Mouse (Mus musculus): ENCODE results near the gene Gng13. TPM values are rescaled to one million over a fixed set of nuclear protein-coding genes. Genes with fewer than 3 reads are reported as not detected.

Gng13 gene
- not detected for polyA plus RNA-seq (2017; shearing (Covaris generic))

DNA sequence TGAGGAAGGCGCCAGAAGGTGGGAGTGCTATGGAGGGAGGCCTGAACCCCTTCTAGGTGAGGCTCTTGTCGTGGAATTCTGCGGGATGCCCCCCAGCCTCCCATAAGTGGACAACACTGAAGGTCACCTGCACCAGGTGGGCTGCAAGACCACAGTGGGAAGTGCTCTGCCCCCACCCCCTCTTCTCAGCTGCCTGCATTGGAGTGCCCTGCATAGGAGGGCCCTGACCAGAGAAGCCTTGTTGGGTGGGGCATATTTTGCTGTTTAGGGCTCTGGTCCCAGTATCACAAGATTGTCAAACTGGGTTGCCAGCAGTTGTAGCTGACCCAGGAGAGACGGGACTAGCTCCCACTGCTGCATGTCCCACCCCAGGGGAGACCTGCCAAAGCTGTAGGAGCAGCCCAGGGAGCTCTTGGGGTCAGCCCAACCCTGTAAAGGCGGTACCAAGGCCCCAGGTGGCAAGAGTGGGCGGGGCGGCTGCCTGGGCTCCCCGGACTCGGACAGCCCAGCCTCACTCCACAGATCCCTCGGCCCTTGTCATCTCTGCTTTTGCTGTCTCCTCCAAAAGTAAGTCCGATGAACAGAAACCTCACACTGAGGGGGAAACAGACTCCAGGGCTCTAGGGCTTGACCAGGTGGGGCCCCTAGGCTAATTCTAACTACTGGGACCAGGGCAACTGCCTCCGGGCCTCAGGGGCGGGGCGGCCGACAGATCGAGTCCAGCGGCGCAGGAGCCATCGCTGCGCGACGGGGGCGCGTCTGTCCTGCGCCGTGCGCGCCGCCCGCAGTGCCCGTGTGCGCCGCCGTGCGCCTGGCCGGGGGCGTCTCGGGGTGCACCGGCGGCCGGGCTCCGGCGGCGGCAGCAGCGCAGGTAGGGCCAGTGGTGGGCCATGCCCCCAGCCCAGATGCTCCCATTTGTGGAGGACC lies at the start of gene Gng13:
Gene Gng13 (plus strand): TSS at position 461 of the 927 bp plus-strand sequence.

DNA sequence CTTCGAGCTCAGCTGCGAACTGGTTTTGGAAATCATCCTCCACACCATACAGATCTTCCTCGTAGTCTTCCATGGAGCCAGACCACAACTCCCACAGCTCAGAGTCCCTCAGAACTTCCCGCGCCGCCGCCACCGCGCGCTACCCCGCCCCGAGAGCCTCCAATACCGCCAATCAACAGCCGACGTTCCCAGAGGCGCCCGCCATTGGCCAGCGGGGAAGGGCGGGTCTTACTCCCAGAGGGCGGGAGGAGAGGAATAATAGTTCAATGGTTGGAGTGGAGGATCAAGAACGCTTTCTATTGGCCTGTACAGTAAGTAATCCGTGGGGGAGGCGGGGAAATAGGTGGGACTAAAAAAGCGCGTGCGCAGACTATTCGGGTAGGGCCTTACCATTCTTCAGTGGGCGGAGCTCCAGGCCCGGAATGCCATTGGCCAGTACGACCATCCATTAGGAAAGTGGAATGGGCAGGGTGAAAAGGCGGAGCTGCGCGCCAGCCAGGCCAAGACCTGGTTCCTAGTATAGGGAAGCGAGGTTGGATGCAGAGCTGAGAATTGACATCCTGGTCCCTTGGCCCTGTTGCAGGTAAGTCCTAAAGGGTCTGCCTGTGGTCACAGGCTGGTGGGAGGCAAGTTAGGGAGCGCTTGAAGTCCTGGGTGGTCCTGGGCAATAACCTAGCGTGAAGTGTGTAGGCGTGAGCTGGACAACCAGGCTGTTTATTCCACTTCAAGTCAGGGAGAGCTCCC lies 10.5 kb downstream of the Gng13 start, which contains the start of the genes Chtf18 and Rpusd1:
Gene Chtf18 (minus strand): TSS at position 155 of the 744 bp plus-strand sequence.
Gene Rpusd1 (plus strand): TSS at position 406 of the 744 bp plus-strand sequence.

DNA sequence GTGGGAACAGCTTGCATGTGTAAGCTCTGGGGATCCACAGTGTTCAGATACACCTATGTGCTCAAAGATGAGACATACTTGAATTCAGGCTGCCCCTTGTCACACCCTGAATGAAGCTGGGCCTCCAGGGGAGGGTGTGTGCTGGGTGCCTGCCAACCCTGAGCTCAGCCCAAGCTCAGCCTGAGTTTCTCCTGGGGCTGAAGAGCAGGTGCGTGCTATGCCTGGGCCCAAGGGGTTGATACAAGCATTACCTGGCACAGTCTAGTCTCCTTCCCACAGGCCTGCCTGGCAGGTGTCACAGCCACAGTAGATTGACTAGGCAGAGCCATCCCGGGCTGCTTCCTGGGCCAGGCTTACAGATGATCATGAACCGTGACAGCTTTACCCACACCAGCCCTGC lies 18.8 kb downstream of the Gng13 start, which contains the start of gene Mslnl:
Gene Mslnl (plus strand): TSS at position 298 of the 400 bp plus-strand sequence.

DNA sequence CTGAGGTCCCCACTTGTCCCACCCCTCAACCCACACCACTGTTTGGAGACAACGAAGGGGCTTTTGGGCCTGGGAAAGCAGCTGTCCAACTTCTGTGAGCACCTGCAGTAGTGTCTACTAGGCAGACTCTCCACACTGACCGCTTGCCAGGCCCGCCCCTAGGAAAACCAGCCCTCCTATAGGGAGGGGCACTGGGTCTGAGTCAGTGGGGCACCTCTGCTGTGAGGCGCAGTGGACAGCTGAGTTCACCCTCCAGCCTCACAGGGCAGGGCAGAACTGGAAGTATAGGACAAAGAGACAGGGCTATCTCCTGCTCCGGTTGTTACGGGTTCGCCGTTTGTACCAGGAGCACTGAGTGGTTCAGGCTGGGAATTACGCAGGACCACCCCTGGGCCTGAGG lies 37.3 kb downstream of the Gng13 start, which contains the start of gene Msln:
Gene Msln (minus strand): TSS at position 138 of the 400 bp plus-strand sequence.

Other genes with a start within 250 kb of the Gng13 start
- gene Sstr5, start 219.9 kb upstream of the Gng13 start, polyA plus RNA-seq (2017; shearing (Covaris generic)) = not detected
- not detected for gene Sox8, start 146.5 kb upstream of the Gng13 start, polyA plus RNA-seq (2017; shearing (Covaris generic))
- gene Lmf1, start 138.1 kb upstream of the Gng13 start, polyA plus RNA-seq (2017; shearing (Covaris generic)) = 27.7 TPM
- 7.4 TPM for gene Chtf18, start 10.2 kb downstream of the Gng13 start, polyA plus RNA-seq (2017; shearing (Covaris generic))
- 18.0 TPM for gene Rpusd1, start 10.5 kb downstream of the Gng13 start, polyA plus RNA-seq (2017; shearing (Covaris generic))
- gene Mslnl, start 18.9 kb downstream of the Gng13 start, polyA plus RNA-seq (2017; shearing (Covaris generic)) = not detected
- not detected for gene Msln, start 37.2 kb downstream of the Gng13 start, polyA plus RNA-seq (2017; shearing (Covaris generic))
- gene Narfl, start 56.6 kb downstream of the Gng13 start, polyA plus RNA-seq (2017; shearing (Covaris generic)) = 32.2 TPM
- 59.1 TPM for gene Haghl, start 68.5 kb downstream of the Gng13 start, polyA plus RNA-seq (2017; shearing (Covaris generic))
- 0.35 TPM for gene Ccdc78, start 69.4 kb downstream of the Gng13 start, polyA plus RNA-seq (2017; shearing (Covaris generic))
- 247 TPM for gene Fam173a, start 75.7 kb downstream of the Gng13 start, polyA plus RNA-seq (2017; shearing (Covaris generic))
- gene AC134908.4, start 78.5 kb downstream of the Gng13 start, polyA plus RNA-seq (2017; shearing (Covaris generic)) = not detected
- gene Metrn, start 80.0 kb downstream of the Gng13 start, polyA plus RNA-seq (2017; shearing (Covaris generic)) = 15.2 TPM
- gene Fbxl16, start 91.9 kb downstream of the Gng13 start, polyA plus RNA-seq (2017; shearing (Covaris generic)) = not detected
- gene Wdr24, start 106.5 kb downstream of the Gng13 start, polyA plus RNA-seq (2017; shearing (Covaris generic)) = 54.5 TPM
- 46.5 TPM for gene Jmjd8, start 111.7 kb downstream of the Gng13 start, polyA plus RNA-seq (2017; shearing (Covaris generic))
- 123 TPM for gene Stub1, start 116.2 kb downstream of the Gng13 start, polyA plus RNA-seq (2017; shearing (Covaris generic))
- gene Rhbdl1, start 120.1 kb downstream of the Gng13 start, polyA plus RNA-seq (2017; shearing (Covaris generic)) = 0.80 TPM
- gene Gm20683, start 124.6 kb downstream of the Gng13 start, polyA plus RNA-seq (2017; shearing (Covaris generic)) = 0.59 TPM
- 49.6 TPM for gene Rhot2, start 127.7 kb downstream of the Gng13 start, polyA plus RNA-seq (2017; shearing (Covaris generic))
- gene Wdr90, start 144.3 kb downstream of the Gng13 start, polyA plus RNA-seq (2017; shearing (Covaris generic)) = 9.9 TPM
- 6.3 TPM for gene Mcrip2, start 151.6 kb downstream of the Gng13 start, polyA plus RNA-seq (2017; shearing (Covaris generic))
- gene Mettl26, start 157.9 kb downstream of the Gng13 start, polyA plus RNA-seq (2017; shearing (Covaris generic)) = 103 TPM
- 1.0 TPM for gene Wfikkn1, start 163.7 kb downstream of the Gng13 start, polyA plus RNA-seq (2017; shearing (Covaris generic))
- 9.1 TPM for gene Rab40c, start 202.6 kb downstream of the Gng13 start, polyA plus RNA-seq (2017; shearing (Covaris generic))
- 76.3 TPM for gene Pigq, start 227.8 kb downstream of the Gng13 start, polyA plus RNA-seq (2017; shearing (Covaris generic))
- gene Nhlrc4, start 227.8 kb downstream of the Gng13 start, polyA plus RNA-seq (2017; shearing (Covaris generic)) = not detected
- gene A930017K11Rik, start 235.4 kb downstream of the Gng13 start, polyA plus RNA-seq (2017; shearing (Covaris generic)) = not detected

All from inflammation-experienced regulatory T-cells, adult 16 weeks (primary cell).